Mouse (Mus musculus) kidney, postnatal 4 days (tissue): ENCODE results near the gene Fcho1.

Experiments
- DNase-seq, 2 experiments: peaks; one replicate each; pipeline ENCODE4 v3.0.0; 2021; ENCODE audit warnings: mixed read lengths in 2 of 2

Gene Fcho1

DNA sequence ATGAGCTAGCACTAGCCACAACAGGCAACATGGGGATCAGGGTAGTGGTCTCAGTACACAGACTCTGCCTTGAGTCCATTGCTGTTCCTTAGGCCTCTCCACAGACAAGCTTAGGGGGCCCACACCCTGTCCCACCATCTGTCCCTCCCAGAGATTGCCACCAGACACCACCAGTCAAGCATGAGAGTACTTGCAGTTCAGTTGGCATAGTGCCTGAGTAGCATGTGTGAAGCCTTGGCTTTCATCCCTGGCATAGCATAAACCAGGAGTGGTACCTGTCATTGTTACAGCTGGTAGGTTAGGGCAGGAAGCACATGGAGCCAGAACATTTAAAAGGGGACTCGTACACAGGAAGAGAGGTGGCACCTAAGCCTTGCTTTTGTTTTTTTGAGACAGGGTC, 65.8 kb downstream of the Fcho1 start:
- no peak for DNase-seq

DNA sequence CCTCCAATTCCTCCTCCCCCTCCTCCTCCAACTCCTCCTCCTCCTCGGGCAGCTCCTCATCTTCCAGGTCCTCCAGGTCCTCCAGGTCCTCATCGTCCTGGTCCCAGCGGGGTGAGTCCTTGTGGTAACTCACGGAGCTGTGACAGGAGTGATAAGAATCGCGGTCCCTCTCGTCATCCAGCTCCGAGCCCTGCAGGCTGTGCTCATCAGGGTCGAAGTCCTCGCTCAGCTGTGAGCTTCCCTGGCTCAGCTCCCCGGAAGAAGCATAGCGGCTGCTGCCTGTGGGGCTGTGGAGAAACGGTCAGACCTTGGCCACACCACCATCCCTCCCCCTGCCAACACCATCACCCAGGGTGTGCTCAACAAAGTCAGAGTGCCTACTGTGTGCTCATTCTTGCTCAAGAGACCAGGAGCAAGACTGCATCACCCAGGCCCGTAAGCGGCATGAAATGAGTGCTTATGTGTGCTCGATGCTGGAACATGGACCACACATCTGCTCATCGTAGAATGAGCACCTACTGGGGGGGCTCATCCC, 66.9 kb downstream of the Fcho1 start:
- peak in 1 of 2 experiments; percentile 45 for DNase-seq
